Mouse (Mus musculus) lung, postnatal 10 days (tissue): ENCODE measurements around the gene Olfr830.
"Not testable (repeated sequence)": the region's sequence is repeated elsewhere in the genome, so short reads cannot be mapped to it uniquely, and the experiment has no call there.

Source experiments
- DNase-seq: peaks from one replicate; pipeline ENCODE4 v3.0.0; 2021

The Olfr830 gene

DNA sequence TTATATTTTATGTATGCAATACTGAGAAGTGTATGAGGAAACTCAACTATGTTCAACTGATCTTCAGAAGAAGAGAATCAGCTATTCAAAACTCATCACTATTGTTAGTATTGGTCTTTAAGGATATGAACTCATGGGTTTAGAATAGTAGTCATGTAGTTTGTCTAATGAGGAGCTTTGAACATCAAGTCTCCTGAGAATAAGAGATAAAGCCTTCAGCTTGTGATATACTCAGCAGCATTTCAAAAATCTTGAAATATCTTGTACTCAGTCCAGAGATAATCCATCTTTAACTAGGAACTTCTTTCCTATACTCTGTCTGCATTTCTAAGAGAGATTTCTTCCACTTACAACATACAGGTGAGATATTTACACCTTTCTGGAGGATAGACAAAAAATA is at the start of gene Olfr830:
Gene Olfr830, plus strand, starts transcription at position 301 of the 400 bp plus-strand sequence.
- DNase-seq: no peak

DNA sequence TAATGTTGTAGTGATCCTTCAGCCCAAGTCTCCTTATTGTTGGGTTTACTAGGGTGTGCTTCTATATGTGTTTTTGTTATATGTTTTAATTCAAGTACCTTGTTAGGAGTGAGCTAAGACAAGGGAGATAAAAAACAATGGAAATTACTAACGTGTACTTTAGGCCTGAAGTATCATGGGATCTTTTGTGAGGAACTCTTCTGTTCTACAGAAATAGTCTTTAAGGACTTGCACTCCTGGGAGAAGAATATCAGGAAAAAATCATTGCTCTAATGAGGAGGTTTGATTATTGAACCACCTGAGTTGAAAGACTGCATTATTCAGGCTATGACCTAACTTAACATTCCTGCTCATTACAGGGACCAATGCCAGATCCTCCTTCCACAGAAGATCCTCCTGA is 19.9 kb upstream of the Olfr830 start, which contains the start of gene Olfr829:
Gene Olfr829, plus strand, starts transcription at position 301 of the 400 bp plus-strand sequence.
- no peak for DNase-seq

- DNase-seq: not testable (repeated sequence)
Measured at GRCm38 (mm10) chr9:18907699-18908098, 33.2 kb downstream of the Olfr830 start.

GRCm38 (mm10) chr9:18927921-18928320 is 53.4 kb downstream of the Olfr830 start:
- DNase-seq: not testable (repeated sequence)
